Mouse (Mus musculus): ENCODE data around the gene Nek7. TPM values are rescaled to one million over a fixed set of nuclear protein-coding genes. Genes with fewer than 3 reads are reported as not detected.

Gene Nek7
- polyA plus RNA-seq, 1 experiment from 2014 or later = 39.0 TPM

- H3K4me3 ChIP-seq (ENCODE audit: low read depth, low read length) = no peak overlapping the region
- ATAC-seq (ENCODE audit: insufficient number of reproducible peaks, low FRiP score, low TSS enrichment, low read depth) (no peak), DNase-seq (ENCODE audit: low spot score) (peak; percentile 12)
- 79% methylated on average over 3 of the region's 3 CpGs for WGBS
- H3K27ac ChIP-seq (replicated peaks; ENCODE audit: low read depth, low read length) = no peak overlapping the region
- H3K9ac ChIP-seq (ENCODE audit: low read length) = no peak overlapping the region
- H3K4me1 ChIP-seq (ENCODE audit: control insufficient read depth, insufficient read depth, low read length) = no peaks in the 10 kb centered on the region
- no peak overlapping the region for H3K4me2 ChIP-seq (ENCODE audit: low read depth, severe bottlenecking)
- H3K9me3 ChIP-seq (ENCODE audit: control insufficient read depth, low read length) = no peaks in the 10 kb centered on the region
- H3K27me3 ChIP-seq (ENCODE audit: control insufficient read depth, insufficient read depth, low read length) = no peaks in the 10 kb centered on the region
- no peaks in the 10 kb centered on the region for H3K36me3 ChIP-seq (ENCODE audit: control insufficient read depth, insufficient read depth, low read length)
Measured at GRCm38 (mm10) chr1:138628486-138628885, 8.5 kb upstream of the Nek7 start.

GRCm38 (mm10) chr1:138627804-138628203 is 7.9 kb upstream of the Nek7 start:
- Histone ChIP-seq H3K4me1 (ENCODE audit: control insufficient read depth, insufficient read depth, low read length) (no peaks in the 10 kb centered on the region), H3K9me3 (ENCODE audit: control insufficient read depth, low read length) (no peaks in the 10 kb centered on the region), H3K9ac (ENCODE audit: low read length) (no peak overlapping the region), H3K27me3 (ENCODE audit: control insufficient read depth, insufficient read depth, low read length) (no peaks in the 10 kb centered on the region), H3K36me3 (ENCODE audit: control insufficient read depth, insufficient read depth, low read length) (no peaks in the 10 kb centered on the region), H3K4me2 (ENCODE audit: low read depth, severe bottlenecking) (no peak overlapping the region), H3K27ac (replicated peaks; ENCODE audit: low read depth, low read length) (no peak overlapping the region), H3K4me3 (ENCODE audit: low read depth, low read length) (no peak overlapping the region)
- ATAC-seq (ENCODE audit: insufficient number of reproducible peaks, low FRiP score, low TSS enrichment, low read depth) (no peak), DNase-seq (ENCODE audit: low spot score) (no peak)
- 82% methylated on average over 3 of the region's 3 CpGs for WGBS

GRCm38 (mm10) chr1:138626288-138626687 is 6.3 kb upstream of the Nek7 start:
- Histone ChIP-seq H3K4me1 (ENCODE audit: control insufficient read depth, insufficient read depth, low read length) (no peaks in the 10 kb centered on the region), H3K27ac (replicated peaks; ENCODE audit: low read depth, low read length) (no peak overlapping the region), H3K4me2 (ENCODE audit: low read depth, severe bottlenecking) (no peak overlapping the region), H3K9ac (ENCODE audit: low read length) (no peak overlapping the region), H3K36me3 (ENCODE audit: control insufficient read depth, insufficient read depth, low read length) (no peaks in the 10 kb centered on the region), H3K27me3 (ENCODE audit: control insufficient read depth, insufficient read depth, low read length) (no peaks in the 10 kb centered on the region), H3K9me3 (ENCODE audit: control insufficient read depth, low read length) (no peaks in the 10 kb centered on the region), H3K4me3 (ENCODE audit: low read depth, low read length) (no peak overlapping the region)
- 82% methylated on average over 3 of the region's 3 CpGs for WGBS
- no peak for ATAC-seq (ENCODE audit: insufficient number of reproducible peaks, low FRiP score, low TSS enrichment, low read depth)
- no peak for DNase-seq (ENCODE audit: low spot score)

GRCm38 (mm10) chr1:138623870-138624269 is 3.9 kb upstream of the Nek7 start:
- ATAC-seq (ENCODE audit: insufficient number of reproducible peaks, low FRiP score, low TSS enrichment, low read depth) (no peak), DNase-seq (ENCODE audit: low spot score) (no peak)
- H3K9me3 ChIP-seq (ENCODE audit: control insufficient read depth, low read length) = no peaks in the 10 kb centered on the region
- H3K27me3 ChIP-seq (ENCODE audit: control insufficient read depth, insufficient read depth, low read length) = no peaks in the 10 kb centered on the region
- no peak overlapping the region for H3K4me2 ChIP-seq (ENCODE audit: low read depth, severe bottlenecking)
- H3K9ac ChIP-seq (ENCODE audit: low read length) = no peak overlapping the region
- no peak overlapping the region for H3K4me3 ChIP-seq (ENCODE audit: low read depth, low read length)
- 68% methylated on average over 1 of the region's 1 CpGs for WGBS
- H3K27ac ChIP-seq (replicated peaks; ENCODE audit: low read depth, low read length) = no peak overlapping the region
- H3K36me3 ChIP-seq (ENCODE audit: control insufficient read depth, insufficient read depth, low read length) = no peaks in the 10 kb centered on the region
- 0 out of 2 replicates have a peak, but pooled peaks cover 2% of the 10 kb centered on the region for H3K4me1 ChIP-seq (ENCODE audit: control insufficient read depth, insufficient read depth, low read length)

- ATAC-seq (ENCODE audit: insufficient number of reproducible peaks, low FRiP score, low TSS enrichment, low read depth) = no peak
- no peaks in the 10 kb centered on the region for H3K9me3 ChIP-seq (ENCODE audit: control insufficient read depth, low read length)
- H3K4me1 ChIP-seq (ENCODE audit: control insufficient read depth, insufficient read depth, low read length) = 0 out of 2 replicates have a peak, but pooled peaks cover 5% of the 10 kb centered on the region
- H3K9ac ChIP-seq (ENCODE audit: low read length) = no peak overlapping the region
- no peak for DNase-seq (ENCODE audit: low spot score)
- 86% methylated on average over 5 of the region's 5 CpGs for WGBS
- H3K4me3 ChIP-seq (ENCODE audit: low read depth, low read length) = no peak overlapping the region
- H3K36me3 ChIP-seq (ENCODE audit: control insufficient read depth, insufficient read depth, low read length) = no peaks in the 10 kb centered on the region
- no peaks in the 10 kb centered on the region for H3K27me3 ChIP-seq (ENCODE audit: control insufficient read depth, insufficient read depth, low read length)
- no peak overlapping the region for H3K27ac ChIP-seq (replicated peaks; ENCODE audit: low read depth, low read length)
- H3K4me2 ChIP-seq (ENCODE audit: low read depth, severe bottlenecking) = no peak overlapping the region
Measured at GRCm38 (mm10) chr1:138622831-138623230, 2.9 kb upstream of the Nek7 start.

- H3K4me1 ChIP-seq (ENCODE audit: control insufficient read depth, insufficient read depth, low read length) = 0 out of 2 replicates have a peak, but pooled peaks cover 5% of the 10 kb centered on the region
- no peaks in the 10 kb centered on the region for H3K27me3 ChIP-seq (ENCODE audit: control insufficient read depth, insufficient read depth, low read length)
- WGBS = 69% methylated on average over 3 of the region's 3 CpGs
- H3K9me3 ChIP-seq (ENCODE audit: control insufficient read depth, low read length) = no peaks in the 10 kb centered on the region
- no peaks in the 10 kb centered on the region for H3K36me3 ChIP-seq (ENCODE audit: control insufficient read depth, insufficient read depth, low read length)
- no peak overlapping the region for H3K27ac ChIP-seq (replicated peaks; ENCODE audit: low read depth, low read length)
- H3K9ac ChIP-seq (ENCODE audit: low read length) = no peak overlapping the region
- DNase-seq (ENCODE audit: low spot score) (no peak), ATAC-seq (ENCODE audit: insufficient number of reproducible peaks, low FRiP score, low TSS enrichment, low read depth) (no peak)
- no peak overlapping the region for H3K4me3 ChIP-seq (ENCODE audit: low read depth, low read length)
- no peak overlapping the region for H3K4me2 ChIP-seq (ENCODE audit: low read depth, severe bottlenecking)
Measured at GRCm38 (mm10) chr1:138622431-138622830, 2.5 kb upstream of the Nek7 start.

GRCm38 (mm10) chr1:138619114-138619971 is 598 bp downstream of the Nek7 start:
- DNase-seq (ENCODE audit: low spot score) (peak; percentile 97), ATAC-seq (ENCODE audit: insufficient number of reproducible peaks, low FRiP score, low TSS enrichment, low read depth) (peak; percentile 95)
- under 1% methylated on average over 76 of the region's 83 CpGs for WGBS
- Histone ChIP-seq H3K9ac (ENCODE audit: low read length) (peak overlapping the region; percentile 83), H3K4me1 (ENCODE audit: control insufficient read depth, insufficient read depth, low read length) (0 out of 2 replicates have a peak, but pooled peaks cover 10% of the 10 kb centered on the region), H3K27ac (replicated peaks; ENCODE audit: low read depth, low read length) (peak overlapping the region; percentile 93), H3K4me3 (ENCODE audit: low read depth, low read length) (peak overlapping the region; percentile 94), H3K27me3 (ENCODE audit: control insufficient read depth, insufficient read depth, low read length) (no peaks in the 10 kb centered on the region), H3K9me3 (ENCODE audit: control insufficient read depth, low read length) (no peaks in the 10 kb centered on the region), H3K36me3 (ENCODE audit: control insufficient read depth, insufficient read depth, low read length) (no peaks in the 10 kb centered on the region), H3K4me2 (ENCODE audit: low read depth, severe bottlenecking) (peak overlapping the region; percentile 75)

GRCm38 (mm10) chr1:138618012-138618354 is 2.0 kb downstream of the Nek7 start:
- no peaks in the 10 kb centered on the region for H3K9me3 ChIP-seq (ENCODE audit: control insufficient read depth, low read length)
- peak overlapping the region; percentile 47; the same call in 1 of the 2 replicates for H3K27ac ChIP-seq (replicated peaks; ENCODE audit: low read depth, low read length)
- ATAC-seq (ENCODE audit: insufficient number of reproducible peaks, low FRiP score, low TSS enrichment, low read depth) (peak; percentile 87), DNase-seq (ENCODE audit: low spot score) (peak; percentile 88)
- H3K27me3 ChIP-seq (ENCODE audit: control insufficient read depth, insufficient read depth, low read length) = no peaks in the 10 kb centered on the region
- WGBS = under 1% methylated on average over 11 of the region's 11 CpGs
- peak overlapping the region; percentile 75 for H3K4me2 ChIP-seq (ENCODE audit: low read depth, severe bottlenecking)
- H3K4me1 ChIP-seq (ENCODE audit: control insufficient read depth, insufficient read depth, low read length) = 0 out of 2 replicates have a peak, but pooled peaks cover 10% of the 10 kb centered on the region
- H3K4me3 ChIP-seq (ENCODE audit: low read depth, low read length) = peak overlapping the region; percentile 94
- H3K9ac ChIP-seq (ENCODE audit: low read length) = peak overlapping the region; percentile 50
- no peaks in the 10 kb centered on the region for H3K36me3 ChIP-seq (ENCODE audit: control insufficient read depth, insufficient read depth, low read length)

Data from limb, embryonic 11.5 days (tissue).